ENCODE assay signal across 33 mouse cellular contexts in the genomic region with DNA sequence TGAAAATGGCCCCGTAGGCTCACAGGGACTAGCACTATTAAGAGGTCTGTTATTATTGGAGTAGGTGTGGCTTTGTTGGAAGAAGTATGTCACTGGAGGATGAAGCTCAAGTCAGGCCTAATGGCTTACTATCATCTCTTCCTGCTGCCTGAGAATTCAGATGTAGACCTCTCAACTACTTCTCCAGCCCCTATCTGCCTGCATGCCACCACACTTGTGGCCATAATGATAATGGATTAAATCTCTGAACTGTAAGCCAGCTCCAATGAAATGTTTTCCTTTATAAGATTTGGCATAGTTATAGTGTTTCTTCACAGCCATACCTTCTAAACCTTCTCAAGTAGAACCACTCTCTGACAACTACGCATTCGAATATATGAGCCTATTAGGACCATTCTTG. TPM values are rescaled to one million over a fixed set of nuclear protein-coding genes. Genes with fewer than 3 reads are reported as not detected.
"Had no signal": no experiment of that assay in that cellular context is flagged by ENCODE, and none has a peak within 500 bp of the region (broad histone marks: within the 10 kb centered on the region; RNA-seq: fewer than 3 reads in every experiment).

No protein-coding gene starts in this region.

- H3K9ac ChIP-seq: limb, embryonic 12.5 days; limb, embryonic 13.5 days; limb, embryonic 15.5 days; liver, embryonic 12.5 days; liver, embryonic 13.5 days; liver, embryonic 14.5 days; liver, embryonic 15.5 days; liver, postnatal 0 days; lung, embryonic 14.5 days; lung, embryonic 15.5 days; midbrain, embryonic 12.5 days; midbrain, embryonic 13.5 days; midbrain, embryonic 15.5 days; neural tube, embryonic 12.5 days had no signal

- DNase-seq: left cerebral cortex, postnatal 4 days; liver; liver, embryonic 13.5 days; liver, postnatal 0 days; lung, adult 18-20 months; lung, adult 2 months; lung, embryonic 14.5 days; lung, postnatal 10 days; lung, postnatal 14 days; lung, postnatal 36 days; lung, postnatal 4 days; midbrain, embryonic 14.5 days had no signal

- H3K4me1 ChIP-seq: limb, embryonic 10.5 days; limb, embryonic 12.5 days; liver, embryonic 12.5 days; liver, embryonic 13.5 days; liver, embryonic 15.5 days; lung, embryonic 15.5 days; megakaryocyte, embryonic 14.5 days; midbrain, embryonic 10.5 days; midbrain, embryonic 12.5 days; midbrain, embryonic 13.5 days; midbrain, embryonic 15.5 days; neural tube, embryonic 12.5 days had no signal

- H3K9me3 ChIP-seq: limb, embryonic 10.5 days; limb, embryonic 12.5 days; limb, embryonic 13.5 days; limb, embryonic 15.5 days; liver, embryonic 12.5 days; liver, embryonic 13.5 days; liver, embryonic 15.5 days; lung, embryonic 15.5 days; megakaryocyte, embryonic 14.5 days; midbrain, embryonic 10.5 days; midbrain, embryonic 12.5 days; midbrain, embryonic 13.5 days; midbrain, embryonic 15.5 days; neural tube, embryonic 12.5 days had no signal

- H3K4me3 ChIP-seq: limb, embryonic 10.5 days; limb, embryonic 12.5 days; limb, embryonic 13.5 days; limb, embryonic 15.5 days; liver, embryonic 12.5 days; liver, embryonic 13.5 days; liver, embryonic 15.5 days; lung, embryonic 15.5 days; megakaryocyte, embryonic 14.5 days; midbrain, embryonic 10.5 days; midbrain, embryonic 12.5 days; midbrain, embryonic 13.5 days; midbrain, embryonic 15.5 days; myocyte; neural tube, embryonic 12.5 days had no signal

- H3K27me3 ChIP-seq: limb, embryonic 12.5 days; limb, embryonic 13.5 days; limb, embryonic 15.5 days; liver, embryonic 13.5 days; lung, embryonic 15.5 days; midbrain, embryonic 12.5 days; midbrain, embryonic 13.5 days; midbrain, embryonic 15.5 days; neural tube, embryonic 12.5 days had no signal

- H3K36me3 ChIP-seq: limb, embryonic 10.5 days; limb, embryonic 12.5 days; limb, embryonic 13.5 days; limb, embryonic 15.5 days; liver, embryonic 12.5 days; liver, embryonic 13.5 days; liver, embryonic 15.5 days; lung, embryonic 15.5 days; midbrain, embryonic 10.5 days; midbrain, embryonic 12.5 days; midbrain, embryonic 13.5 days; midbrain, embryonic 15.5 days; neural tube, embryonic 12.5 days had no signal

- H3K27ac ChIP-seq: limb, embryonic 10.5 days; limb, embryonic 12.5 days; limb, embryonic 13.5 days; limb, embryonic 15.5 days; liver, embryonic 12.5 days; liver, embryonic 13.5 days; liver, embryonic 14.5 days; liver, embryonic 15.5 days; lung, embryonic 15.5 days; macrophage; midbrain, embryonic 10.5 days; midbrain, embryonic 12.5 days; midbrain, embryonic 13.5 days; midbrain, embryonic 15.5 days; neural tube, embryonic 12.5 days had no signal

RNA-seq across cellular contexts. Expression of a gene that starts 27.0 kb away (rescaled TPM):
- total RNA-seq: megakaryocyte progenitor cell, adult 5-6 weeks; megakaryocyte, adult 5-6 weeks; megakaryocyte-erythroid progenitor cell, adult 5-6 weeks; monocyte, adult 5-6 weeks had no signal
- polyA plus RNA-seq: liver, adult 2 months; macrophage; myocyte had no signal
